Mouse (Mus musculus): ENCODE measurements around the gene Isx. TPM values are rescaled to one million over a fixed set of nuclear protein-coding genes. Genes with fewer than 3 reads are reported as not detected.

Isx gene
- polyA plus RNA-seq, 1 experiment from 2014 or later: not detected

DNA sequence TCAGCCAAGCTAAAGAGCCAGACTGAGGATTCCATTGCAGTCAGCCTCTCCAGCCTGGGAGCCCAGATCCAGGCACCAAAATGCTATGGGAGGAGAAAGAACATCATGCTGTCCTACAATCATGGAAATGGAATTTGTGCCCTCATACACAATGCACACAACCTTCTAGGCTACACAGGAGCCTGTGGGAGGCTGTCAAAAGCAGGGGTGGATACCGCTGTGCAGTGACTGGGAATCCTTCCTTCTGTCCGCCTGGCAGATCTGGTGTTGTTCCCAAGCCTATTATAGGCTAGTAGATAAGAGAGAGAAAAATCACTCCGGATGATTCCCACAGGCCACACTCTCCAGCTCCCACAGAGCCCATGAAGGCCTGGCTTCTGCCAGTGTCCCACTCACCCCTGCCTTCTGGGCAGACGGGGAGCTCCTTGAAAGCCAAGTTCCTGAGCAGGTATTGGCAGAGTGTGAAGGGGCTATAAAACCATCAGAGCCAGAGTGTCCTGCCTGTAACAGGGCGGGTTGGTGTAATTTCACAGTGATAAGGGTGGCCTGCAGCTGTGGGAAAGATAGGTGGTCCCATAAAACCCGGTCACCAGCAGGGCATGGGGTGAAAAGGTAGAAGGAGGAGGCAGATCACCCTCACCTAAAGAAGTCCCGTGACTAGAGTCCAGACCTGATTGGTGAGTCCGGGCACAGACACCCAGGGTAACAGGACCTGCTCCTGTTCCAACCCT is 47.9 kb downstream of the Isx start:
- H3K27me3 ChIP-seq (replicated peaks; ENCODE audit: control insufficient read depth, insufficient read depth, low read length): no peaks in the 10 kb centered on the region
- no peaks in the 10 kb centered on the region for H3K4me1 ChIP-seq (replicated peaks; ENCODE audit: control insufficient read depth, insufficient read depth, low read length)
- no peaks in the 10 kb centered on the region for H3K9me3 ChIP-seq (ENCODE audit: control insufficient read depth, low read length)
- WGBS: 82% methylated on average over 8 of the region's 8 CpGs
- H3K36me3 ChIP-seq (ENCODE audit: control insufficient read depth, insufficient read depth): no peaks in the 10 kb centered on the region
- ATAC-seq: no peak
- H3K4me3 ChIP-seq (replicated peaks; ENCODE audit: low read length): no peak overlapping the region
- no peak overlapping the region for H3K9ac ChIP-seq (replicated peaks; ENCODE audit: low read depth, low read length)
- H3K4me2 ChIP-seq (ENCODE audit: low read length): no peak overlapping the region
- H3K27ac ChIP-seq (ENCODE audit: low read length): no peak overlapping the region

DNA sequence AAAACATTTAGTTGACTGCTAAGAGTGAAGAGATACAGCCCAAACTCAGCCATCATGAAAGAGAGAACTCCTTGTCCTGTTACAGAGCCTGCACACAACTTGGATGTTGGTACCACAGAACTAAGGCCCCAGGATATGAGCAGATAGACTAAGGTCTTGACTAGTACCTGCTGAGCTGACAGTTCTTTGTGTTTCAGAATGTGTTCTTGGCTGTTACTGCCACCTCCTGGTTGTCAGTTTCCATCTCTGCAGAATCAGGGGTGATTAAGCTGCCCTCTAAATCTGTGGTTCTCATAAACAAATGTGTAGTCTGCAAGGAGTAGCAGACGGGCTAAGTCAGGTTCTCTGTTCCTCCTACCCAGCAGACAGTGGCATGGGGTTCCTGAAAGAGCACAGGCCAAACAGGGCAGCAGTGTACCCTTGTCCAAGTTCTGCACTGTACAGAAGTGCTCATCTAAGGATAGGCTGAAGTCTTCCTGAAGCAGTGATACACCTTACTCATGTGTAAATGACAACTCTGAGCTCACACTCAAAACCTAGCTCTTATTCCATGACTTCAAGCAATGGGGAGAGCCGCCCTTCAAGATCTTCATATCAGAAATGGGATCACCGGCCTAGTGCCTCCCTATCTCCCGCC is 49.0 kb downstream of the Isx start:
- Histone ChIP-seq H3K9me3 (ENCODE audit: control insufficient read depth, low read length) (no peaks in the 10 kb centered on the region), H3K27ac (ENCODE audit: low read length) (no peak overlapping the region), H3K4me3 (replicated peaks; ENCODE audit: low read length) (no peak overlapping the region), H3K36me3 (ENCODE audit: control insufficient read depth, insufficient read depth) (no peaks in the 10 kb centered on the region), H3K27me3 (replicated peaks; ENCODE audit: control insufficient read depth, insufficient read depth, low read length) (no peaks in the 10 kb centered on the region), H3K9ac (replicated peaks; ENCODE audit: low read depth, low read length) (no peak overlapping the region), H3K4me1 (replicated peaks; ENCODE audit: control insufficient read depth, insufficient read depth, low read length) (no peaks in the 10 kb centered on the region), H3K4me2 (ENCODE audit: low read length) (no peak overlapping the region)
- ATAC-seq: no peak
- 74% methylated on average over 4 of the region's 4 CpGs for WGBS

DNA sequence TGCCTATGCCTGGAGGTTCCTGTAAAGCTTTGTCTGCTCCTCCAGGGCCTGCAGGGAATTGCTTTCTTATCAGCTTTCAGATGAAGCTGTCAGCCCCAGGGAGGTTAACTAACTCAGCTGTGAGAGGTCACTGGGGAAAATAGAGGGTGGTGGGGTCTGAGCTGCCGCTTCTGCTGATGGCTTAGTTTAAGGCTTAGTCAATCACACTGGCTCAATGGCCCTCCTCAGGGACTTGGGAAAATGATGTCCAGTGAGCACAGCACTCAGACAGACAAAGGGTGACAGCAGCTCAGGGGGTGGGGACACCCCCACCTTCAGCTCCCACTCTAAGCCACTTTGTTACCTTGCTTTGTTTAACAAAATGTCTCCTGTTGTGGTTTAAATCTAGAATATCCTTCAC is 55.0 kb downstream of the Isx start:
- Histone ChIP-seq H3K27me3 (replicated peaks; ENCODE audit: control insufficient read depth, insufficient read depth, low read length) (no peaks in the 10 kb centered on the region), H3K9me3 (ENCODE audit: control insufficient read depth, low read length) (no peaks in the 10 kb centered on the region), H3K9ac (replicated peaks; ENCODE audit: low read depth, low read length) (no peak overlapping the region), H3K4me3 (replicated peaks; ENCODE audit: low read length) (no peak overlapping the region), H3K4me2 (ENCODE audit: low read length) (no peak overlapping the region), H3K4me1 (replicated peaks; ENCODE audit: control insufficient read depth, insufficient read depth, low read length) (peaks cover 5% of the 10 kb centered on the region), H3K36me3 (ENCODE audit: control insufficient read depth, insufficient read depth) (no peaks in the 10 kb centered on the region), H3K27ac (ENCODE audit: low read length) (no peak overlapping the region)
- 18% methylated on average over 1 of the region's 1 CpGs for WGBS
- ATAC-seq: no peak

DNA sequence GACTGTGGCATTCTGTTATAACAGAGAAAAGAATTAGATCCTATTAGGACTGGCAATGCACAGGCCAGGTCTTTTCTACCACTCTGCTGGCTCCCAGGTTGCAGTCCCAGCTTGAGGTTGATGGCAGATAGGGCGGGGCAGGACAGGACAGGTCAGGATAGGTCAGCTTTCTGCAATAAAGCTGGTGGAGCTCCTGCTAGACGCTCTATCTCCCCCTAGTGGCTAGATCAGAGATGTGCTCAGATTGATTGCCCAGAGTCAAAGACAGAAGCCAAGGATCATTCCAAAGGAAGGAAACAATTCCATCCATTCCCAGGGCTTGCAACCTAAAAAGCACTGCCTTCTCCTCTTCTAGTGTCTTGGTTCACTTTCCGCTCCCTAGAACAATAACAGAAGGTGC is 57.8 kb downstream of the Isx start:
- no peak overlapping the region for H3K4me2 ChIP-seq (ENCODE audit: low read length)
- no peaks in the 10 kb centered on the region for H3K9me3 ChIP-seq (ENCODE audit: control insufficient read depth, low read length)
- H3K27ac ChIP-seq (ENCODE audit: low read length): no peak overlapping the region
- H3K4me1 ChIP-seq (replicated peaks; ENCODE audit: control insufficient read depth, insufficient read depth, low read length): peaks cover 8% of the 10 kb centered on the region
- no peak overlapping the region for H3K9ac ChIP-seq (replicated peaks; ENCODE audit: low read depth, low read length)
- no peak for ATAC-seq
- no peak overlapping the region for H3K4me3 ChIP-seq (replicated peaks; ENCODE audit: low read length)
- H3K27me3 ChIP-seq (replicated peaks; ENCODE audit: control insufficient read depth, insufficient read depth, low read length): no peaks in the 10 kb centered on the region
- no peaks in the 10 kb centered on the region for H3K36me3 ChIP-seq (ENCODE audit: control insufficient read depth, insufficient read depth)
- WGBS: 19% methylated on average over 3 of the region's 3 CpGs

DNA sequence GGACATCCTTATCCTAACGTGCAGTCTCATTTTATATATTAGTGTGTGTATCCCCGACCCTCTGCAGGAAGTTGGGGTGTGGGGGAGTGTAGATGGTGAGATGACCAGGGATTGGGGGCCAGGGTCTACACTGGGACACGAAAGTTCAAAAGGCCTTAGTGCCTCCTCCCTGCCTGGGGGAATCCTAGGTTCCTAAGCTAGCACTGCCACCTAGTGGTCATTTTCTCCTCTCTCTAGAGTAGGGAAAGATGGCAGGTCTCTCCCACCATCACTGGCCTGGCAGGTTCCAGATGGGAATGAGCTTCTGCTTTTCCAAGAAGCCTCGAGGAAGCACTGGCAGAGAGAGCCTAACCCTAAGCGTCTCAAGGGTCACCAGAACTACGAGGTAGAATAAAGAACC is 62.3 kb downstream of the Isx start:
- 13% methylated on average over 6 of the region's 6 CpGs for WGBS
- H3K4me1 ChIP-seq (replicated peaks; ENCODE audit: control insufficient read depth, insufficient read depth, low read length): peaks cover 8% of the 10 kb centered on the region
- no peak overlapping the region for H3K27ac ChIP-seq (ENCODE audit: low read length)
- H3K9ac ChIP-seq (replicated peaks; ENCODE audit: low read depth, low read length): no peak overlapping the region
- H3K4me3 ChIP-seq (replicated peaks; ENCODE audit: low read length): no peak overlapping the region
- ATAC-seq: peak; percentile 85
- no peaks in the 10 kb centered on the region for H3K27me3 ChIP-seq (replicated peaks; ENCODE audit: control insufficient read depth, insufficient read depth, low read length)
- no peak overlapping the region for H3K4me2 ChIP-seq (ENCODE audit: low read length)
- H3K9me3 ChIP-seq (ENCODE audit: control insufficient read depth, low read length): no peaks in the 10 kb centered on the region
- no peaks in the 10 kb centered on the region for H3K36me3 ChIP-seq (ENCODE audit: control insufficient read depth, insufficient read depth)

DNA sequence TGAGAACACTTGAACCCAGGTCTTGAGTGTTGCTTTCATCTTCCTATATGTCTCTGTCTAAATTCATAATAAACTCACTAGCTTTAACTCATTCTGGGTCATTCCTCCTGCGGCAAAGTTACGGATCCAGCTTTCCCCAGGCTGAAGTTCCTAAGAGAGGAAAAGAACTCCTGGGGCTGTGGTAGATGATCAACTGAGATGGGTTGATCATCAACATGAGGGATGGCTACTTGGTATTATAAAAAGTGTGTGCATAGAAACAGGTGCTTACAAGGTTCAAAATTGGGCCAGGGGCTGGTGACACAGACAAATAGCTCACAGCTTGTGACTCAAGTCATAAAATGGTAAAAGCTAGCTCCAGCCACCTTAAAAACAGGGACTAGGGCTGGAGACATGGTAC is 63.7 kb downstream of the Isx start:
- Histone ChIP-seq H3K4me2 (ENCODE audit: low read length) (no peak overlapping the region), H3K27ac (ENCODE audit: low read length) (no peak overlapping the region), H3K9ac (replicated peaks; ENCODE audit: low read depth, low read length) (no peak overlapping the region), H3K9me3 (ENCODE audit: control insufficient read depth, low read length) (no peaks in the 10 kb centered on the region), H3K4me1 (replicated peaks; ENCODE audit: control insufficient read depth, insufficient read depth, low read length) (peaks cover 8% of the 10 kb centered on the region), H3K4me3 (replicated peaks; ENCODE audit: low read length) (no peak overlapping the region), H3K36me3 (ENCODE audit: control insufficient read depth, insufficient read depth) (no peaks in the 10 kb centered on the region), H3K27me3 (replicated peaks; ENCODE audit: control insufficient read depth, insufficient read depth, low read length) (no peaks in the 10 kb centered on the region)
- 96% methylated on average over 2 of the region's 2 CpGs for WGBS
- no peak for ATAC-seq

DNA sequence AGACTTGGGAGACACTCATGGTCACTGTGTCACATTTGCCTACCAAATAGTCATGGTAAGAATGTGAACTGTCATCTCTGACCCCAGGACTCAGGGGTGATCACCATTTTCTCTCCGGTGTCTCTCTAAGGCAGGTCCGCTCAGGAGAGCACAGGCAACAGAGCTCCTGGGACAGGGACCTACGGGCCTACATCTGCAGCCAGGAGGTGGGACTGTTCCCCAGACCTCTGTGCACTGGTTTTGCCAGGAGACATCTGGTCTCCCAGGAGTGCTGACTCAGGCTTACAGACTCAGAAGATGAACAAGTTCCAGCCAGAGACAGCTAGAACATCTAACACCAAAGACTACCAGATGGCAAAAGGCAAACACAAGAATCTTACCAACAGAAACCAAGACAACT is 69.1 kb downstream of the Isx start:
- Histone ChIP-seq H3K9ac (replicated peaks; ENCODE audit: low read depth, low read length) (no peak overlapping the region), H3K4me3 (replicated peaks; ENCODE audit: low read length) (no peak overlapping the region), H3K9me3 (ENCODE audit: control insufficient read depth, low read length) (no peaks in the 10 kb centered on the region), H3K4me2 (ENCODE audit: low read length) (no peak overlapping the region), H3K27ac (ENCODE audit: low read length) (no peak overlapping the region), H3K36me3 (ENCODE audit: control insufficient read depth, insufficient read depth) (no peaks in the 10 kb centered on the region), H3K27me3 (replicated peaks; ENCODE audit: control insufficient read depth, insufficient read depth, low read length) (no peaks in the 10 kb centered on the region), H3K4me1 (replicated peaks; ENCODE audit: control insufficient read depth, insufficient read depth, low read length) (no peaks in the 10 kb centered on the region)
- 97% methylated on average over 3 of the region's 3 CpGs for WGBS
- no peak for ATAC-seq

Other genes with a start within 250 kb of the Isx start
- 41.2 and 48.3 TPM in 2 replicates for gene Hmgxb4, start 120.2 kb downstream of the Isx start, polyA plus RNA-seq (2015; fragmentation: Nextera tagmentation; extraction: Ambion mirVana)
- 13.4 and 17.4 TPM in 2 replicates for gene Tom1, start 160.5 kb downstream of the Isx start, polyA plus RNA-seq (2015; fragmentation: Nextera tagmentation; extraction: Ambion mirVana)
- gene Hmox1, start 220.4 kb downstream of the Isx start, polyA plus RNA-seq (2015; fragmentation: Nextera tagmentation; extraction: Ambion mirVana): 8.2 TPM in 2 replicates
- 61.9 and 67.1 TPM in 2 replicates for gene Mcm5, start 236.4 kb downstream of the Isx start, polyA plus RNA-seq (2015; fragmentation: Nextera tagmentation; extraction: Ambion mirVana)